Mouse (Mus musculus) left cerebral cortex, postnatal 25 days (tissue): ENCODE measurements around the gene Yrdc. TPM values are rescaled to one million over a fixed set of nuclear protein-coding genes. Genes with fewer than 3 reads are reported as not detected.

ENCODE experiments used
- DNase-seq, 2 experiments: peaks; one replicate each; pipeline ENCODE4 v3.0.0; 2022; ENCODE audit warnings: low spot score in 2 of 2, mixed read lengths in 1 of 2
- intact Hi-C: fragments of 180-260 bp; cut with DNase I; formaldehyde crosslinking; loops from one replicate; pipeline ENCODE4 v1.15.1; 2025
- total RNA-seq, 2 experiments: library from RNA; stranded (reverse); gene quantifications; 2 replicates each; pipeline ENCODE4 v1.2.3; 2021

Yrdc gene
- total RNA-seq, 2 experiments from 2014 or later: 30.6 to 34.9 TPM

DNA sequence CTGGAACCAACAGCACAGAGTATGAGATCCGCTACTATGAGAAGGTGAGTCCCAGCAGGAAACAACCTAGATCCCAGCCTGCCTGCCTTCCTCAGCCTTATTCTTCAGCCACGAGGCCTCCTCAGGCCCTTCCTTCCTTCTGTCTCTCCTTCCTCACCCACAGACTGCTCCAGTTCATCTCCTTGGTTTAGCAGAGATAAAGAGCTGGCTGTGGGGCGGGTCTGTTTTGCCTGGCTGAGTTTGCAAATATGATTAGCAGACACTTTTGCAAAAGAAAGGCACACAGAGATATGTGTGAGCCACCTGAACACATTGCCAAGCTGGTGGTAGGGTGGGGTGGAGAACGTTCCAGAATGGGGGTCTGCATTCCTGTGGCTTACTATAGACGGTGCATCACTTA is 49.4 kb downstream of the Yrdc start:
- intact Hi-C loops: no loop called here
- no peak for DNase-seq

Other genes starting within 250 kb of the Yrdc start
- 1 to 10 TPM in 1 of 2 experiments, under 1 TPM in 1; 0.44 to 1.1 TPM for gene 3100002H09Rik, start 239.9 kb upstream of the Yrdc start, total RNA-seq
- gene Pou3f1, start 193.9 kb upstream of the Yrdc start, total RNA-seq: 10 to 100 TPM; 18.2 to 18.3 TPM
- 10 to 100 TPM; 13.8 to 17.9 TPM for gene Utp11, start 157.1 kb upstream of the Yrdc start, total RNA-seq
- 1 to 10 TPM; 1.5 to 1.8 TPM for gene Fhl3, start 150.0 kb upstream of the Yrdc start, total RNA-seq
- gene Sf3a3, start 135.9 kb upstream of the Yrdc start, total RNA-seq: 10 to 100 TPM; 31.6 to 33.7 TPM
- 10 to 100 TPM; 35.3 to 36.4 TPM for gene Inpp5b, start 108.8 kb upstream of the Yrdc start, total RNA-seq
- 10 to 100 TPM; 25.2 to 29.7 TPM for gene Mtf1, start 48.6 kb upstream of the Yrdc start, total RNA-seq
- gene 1110065P20Rik, start 517 bp downstream of the Yrdc start, total RNA-seq: 10 to 100 TPM; 73.5 to 74.0 TPM
- gene Maneal, start 11.5 kb downstream of the Yrdc start, total RNA-seq: 10 to 100 TPM; 49.2 to 51.7 TPM
- gene Epha10, start 30.2 kb downstream of the Yrdc start, total RNA-seq: 10 to 100 TPM; 46.6 to 49.7 TPM
- 10 to 100 TPM; 17.9 TPM for gene 9930104L06Rik, start 86.4 kb downstream of the Yrdc start, total RNA-seq
- 1 to 10 TPM; 1.2 to 1.6 TPM for gene Cdca8, start 88.6 kb downstream of the Yrdc start, total RNA-seq
- gene Rspo1, start 135.8 kb downstream of the Yrdc start, total RNA-seq: 10 to 100 TPM; 12.7 to 13.2 TPM
- gene Gnl2, start 165.9 kb downstream of the Yrdc start, total RNA-seq: 10 to 100 TPM; 55.4 to 62.6 TPM
- gene Dnali1, start 215.0 kb downstream of the Yrdc start, total RNA-seq: under 1 TPM; 0.28 to 0.50 TPM
- 10 to 100 TPM; 13.8 to 14.1 TPM for gene Snip1, start 216.0 kb downstream of the Yrdc start, total RNA-seq
- gene Meaf6, start 234.5 kb downstream of the Yrdc start, total RNA-seq: 100 to 1,000 TPM; 121 to 124 TPM